Mouse (Mus musculus) layer of hippocampus, adult 6 months (tissue): ENCODE measurements around the gene Smc5. TPM values are rescaled to one million over a fixed set of nuclear protein-coding genes. Genes with fewer than 3 reads are reported as not detected.

Source experiments
- long read RNA-seq, 2 experiments: library from polyadenylated mRNA; unstranded; transcript quantifications; one replicate each; pipeline ENCODE4 v2.0.0; 2019 to 2020
- polyA plus RNA-seq: library from polyadenylated mRNA; unstranded; fragments of <200 nt; fragmentation: Nextera tagmentation; gene quantifications from 2 replicates; pipeline ENCODE4 v1.2.3, GENCODE M21; 2021

The Smc5 gene
- polyA plus RNA-seq, result 5.3 and 6.3 TPM in 2 replicates
- long read RNA-seq, experiment 1, partial matches to known transcripts, result 17 of 21 reads
- long read RNA-seq, experiment 1, other reads (novel, unspliced or antisense), result 3 of 21 reads
- long read RNA-seq, experiment 2, full-length matches to known transcripts, result 19 of 54 reads
- long read RNA-seq, experiment 2, partial matches to known transcripts, result 14 of 54 reads
- long read RNA-seq, experiment 2, other reads (novel, unspliced or antisense), result 21 of 54 reads

GRCm38 (mm10) chr19:23273355-23274053 lies at the start of gene Smc5:
Gene Smc5 (minus strand): TSS chr19:23273897.

Other genes starting within 250 kb of the Smc5 start
- 37.4 and 40.4 TPM in 2 replicates for gene Klf9, start 132.7 kb downstream of the Smc5 start, polyA plus RNA-seq
- 0.83 and 1.5 TPM in 2 replicates for gene Mamdc2, start 174.5 kb upstream of the Smc5 start, polyA plus RNA-seq